ENCODE assay signal across 20 mouse cellular contexts in genomic region chr10:22913112-22913511, GRCm38 (mm10).
"Had no signal": no experiment of that assay in that cellular context is flagged by ENCODE, and none has a peak within 500 bp of the region (broad histone marks: within the 10 kb centered on the region; RNA-seq: fewer than 3 reads in every experiment).

No protein-coding gene starts in this region.

- DNase-seq: layer of hippocampus, postnatal 36 days; lung, adult 18-20 months; lung, postnatal 10 days; lung, postnatal 36 days; right cerebral cortex, adult 18-20 months; right cerebral cortex, postnatal 14 days; right cerebral cortex, postnatal 4 days; thymus, postnatal 25 days had no signal

- H3K27ac ChIP-seq: intestine, embryonic 15.5 days; left cerebral cortex, adult 2 months; liver, embryonic 14.5 days; lung, embryonic 15.5 days; midbrain, embryonic 10.5 days; midbrain, embryonic 13.5 days; neural tube, embryonic 13.5 days had no signal

- H3K4me2 ChIP-seq: intestine, embryonic 15.5 days; liver, embryonic 11.5 days; lung, embryonic 15.5 days; midbrain, embryonic 13.5 days; neural tube, embryonic 13.5 days had no signal

- H3K36me3 ChIP-seq: intestine, embryonic 15.5 days; lung, embryonic 15.5 days; midbrain, embryonic 10.5 days; midbrain, embryonic 13.5 days; neural tube, embryonic 13.5 days had no signal

- ATAC-seq: hindbrain, embryonic 16.5 days; intestine, embryonic 15.5 days; midbrain, embryonic 13.5 days; midbrain, embryonic 16.5 days had no signal

- H3K9ac ChIP-seq: intestine, embryonic 15.5 days; liver, embryonic 14.5 days; lung, embryonic 15.5 days; midbrain, embryonic 13.5 days; neural tube, embryonic 13.5 days had no signal

- H3K27me3 ChIP-seq: intestine, embryonic 15.5 days; lung, embryonic 15.5 days; megakaryocyte, embryonic 14.5 days; midbrain, embryonic 13.5 days; neural tube, embryonic 13.5 days had no signal

- H3K4me1 ChIP-seq: megakaryocyte, embryonic 14.5 days; midbrain, embryonic 10.5 days; midbrain, embryonic 13.5 days; neural tube, embryonic 13.5 days had no signal

- H3K9me3 ChIP-seq: intestine, embryonic 15.5 days; lung, embryonic 15.5 days; midbrain, embryonic 10.5 days; midbrain, embryonic 13.5 days; neural tube, embryonic 13.5 days had no signal

- H3K4me3 ChIP-seq: intestine, embryonic 15.5 days; left cerebral cortex, adult 2 months; lung, embryonic 15.5 days; megakaryocyte, embryonic 14.5 days; midbrain, embryonic 10.5 days; midbrain, embryonic 13.5 days; myocyte; neural tube, embryonic 13.5 days had no signal
